Mouse (Mus musculus) ES-CJ7 (cell line): ENCODE measurements around the gene Zfp39.

Experiments
- DNase-seq: peaks from one replicate; pipeline ENCODE4 v3.0.0; 2011; ENCODE audit warnings: low read depth, low spot score

The Zfp39 gene

DNA sequence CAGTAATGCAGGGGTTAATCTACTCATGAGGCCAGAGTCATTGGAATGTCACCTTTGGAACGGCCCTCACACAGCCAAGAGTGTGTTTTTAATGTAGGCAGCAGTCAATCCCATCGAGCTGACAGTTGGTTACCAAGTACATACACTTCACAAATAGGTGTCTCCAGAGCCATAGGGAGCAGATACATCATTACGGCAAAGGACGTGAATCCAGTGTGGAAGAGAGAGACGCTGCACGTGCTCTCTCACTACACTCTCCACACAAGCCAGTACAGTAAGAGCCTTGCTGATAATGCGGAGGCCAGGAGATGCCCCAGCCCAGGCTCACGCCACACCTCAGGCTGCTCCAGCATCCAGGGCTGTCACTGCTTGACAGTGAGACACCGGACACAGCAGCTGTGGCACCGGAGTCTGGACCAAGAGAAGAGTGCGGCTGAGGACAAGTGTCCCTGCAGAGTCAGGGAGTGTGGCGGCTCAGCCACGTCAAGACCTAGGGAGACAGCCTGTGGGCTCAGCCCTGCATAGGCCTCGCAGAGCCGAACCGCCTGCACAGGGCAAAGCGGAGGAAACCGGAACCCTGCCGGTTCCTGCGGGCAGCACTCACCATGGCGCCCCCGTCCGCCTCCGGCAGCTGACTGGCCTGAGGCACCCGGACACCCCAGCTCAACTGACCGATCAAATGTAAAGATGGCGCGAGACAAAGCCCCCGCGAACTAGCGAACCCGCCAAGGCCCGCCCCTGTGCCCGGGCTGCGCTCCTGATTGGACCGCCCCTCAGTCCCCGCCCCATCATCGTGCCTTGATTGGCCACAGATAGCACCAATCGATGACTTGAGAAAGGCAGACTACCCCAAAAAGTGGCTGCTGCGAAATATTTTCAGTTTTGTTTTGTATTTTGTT, at the start of gene Zfp39:
Gene Zfp39, minus strand, starts transcription at position 715 of the 899 bp plus-strand sequence.
- peak; percentile 91 for DNase-seq

DNA sequence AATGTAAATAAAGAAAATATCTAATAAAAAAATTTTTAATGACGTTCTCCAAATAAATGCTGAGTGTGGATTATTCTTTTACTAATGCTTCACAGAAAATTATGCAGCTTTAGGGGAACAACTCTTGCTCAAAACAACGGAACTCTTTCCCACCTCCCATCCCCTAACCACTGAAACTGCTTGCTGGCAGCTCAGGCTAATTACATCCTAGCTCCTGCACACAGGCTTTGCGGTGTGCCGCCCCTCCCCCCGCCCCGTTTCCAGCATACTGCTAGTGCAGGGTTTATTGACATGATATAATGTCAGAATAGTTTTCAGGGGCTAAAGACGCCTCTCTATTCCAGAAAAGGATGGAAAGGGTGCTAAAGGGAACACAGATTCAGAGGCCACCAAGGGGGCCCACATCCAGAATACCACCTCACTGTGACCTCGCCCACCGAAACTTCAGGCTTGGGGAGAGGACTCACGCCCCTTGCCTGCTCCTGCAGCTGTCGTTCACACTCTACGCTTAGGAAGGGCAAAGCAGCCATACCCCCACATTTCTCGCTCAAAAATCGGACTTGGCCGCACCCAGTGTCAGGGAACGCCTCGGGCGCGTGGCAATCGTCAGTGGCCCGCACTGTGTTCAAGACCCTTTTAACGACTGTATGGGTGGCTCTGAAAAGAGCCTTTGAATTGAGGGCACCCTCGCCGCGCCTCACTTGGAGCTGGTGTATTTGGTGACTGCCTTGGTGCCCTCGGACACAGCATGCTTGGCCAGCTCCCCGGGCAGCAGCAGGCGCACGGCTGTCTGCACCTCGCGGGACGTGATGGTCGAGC, 49.5 kb upstream of the Zfp39 start:
- peak; percentile 38 for DNase-seq

DNA sequence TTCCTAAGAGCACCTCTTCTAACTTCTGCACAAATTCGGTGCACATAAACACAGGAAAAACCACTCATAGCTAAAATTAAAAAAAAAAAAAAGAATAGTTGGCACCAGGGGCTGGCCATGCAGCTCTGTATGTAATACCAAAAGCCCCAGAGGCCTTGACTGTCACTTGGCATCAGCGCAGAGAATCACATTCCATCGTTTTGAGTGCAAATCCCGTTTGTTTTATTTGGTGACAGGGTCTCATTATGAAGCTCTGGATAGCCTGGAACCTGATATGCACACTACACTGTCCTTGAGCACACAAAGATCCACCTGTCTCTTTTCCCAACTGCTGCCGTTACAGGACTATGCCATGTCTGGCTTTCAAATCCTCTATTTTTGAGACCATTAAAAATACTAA, 47.2 kb upstream of the Zfp39 start:
- DNase-seq: no peak

DNA sequence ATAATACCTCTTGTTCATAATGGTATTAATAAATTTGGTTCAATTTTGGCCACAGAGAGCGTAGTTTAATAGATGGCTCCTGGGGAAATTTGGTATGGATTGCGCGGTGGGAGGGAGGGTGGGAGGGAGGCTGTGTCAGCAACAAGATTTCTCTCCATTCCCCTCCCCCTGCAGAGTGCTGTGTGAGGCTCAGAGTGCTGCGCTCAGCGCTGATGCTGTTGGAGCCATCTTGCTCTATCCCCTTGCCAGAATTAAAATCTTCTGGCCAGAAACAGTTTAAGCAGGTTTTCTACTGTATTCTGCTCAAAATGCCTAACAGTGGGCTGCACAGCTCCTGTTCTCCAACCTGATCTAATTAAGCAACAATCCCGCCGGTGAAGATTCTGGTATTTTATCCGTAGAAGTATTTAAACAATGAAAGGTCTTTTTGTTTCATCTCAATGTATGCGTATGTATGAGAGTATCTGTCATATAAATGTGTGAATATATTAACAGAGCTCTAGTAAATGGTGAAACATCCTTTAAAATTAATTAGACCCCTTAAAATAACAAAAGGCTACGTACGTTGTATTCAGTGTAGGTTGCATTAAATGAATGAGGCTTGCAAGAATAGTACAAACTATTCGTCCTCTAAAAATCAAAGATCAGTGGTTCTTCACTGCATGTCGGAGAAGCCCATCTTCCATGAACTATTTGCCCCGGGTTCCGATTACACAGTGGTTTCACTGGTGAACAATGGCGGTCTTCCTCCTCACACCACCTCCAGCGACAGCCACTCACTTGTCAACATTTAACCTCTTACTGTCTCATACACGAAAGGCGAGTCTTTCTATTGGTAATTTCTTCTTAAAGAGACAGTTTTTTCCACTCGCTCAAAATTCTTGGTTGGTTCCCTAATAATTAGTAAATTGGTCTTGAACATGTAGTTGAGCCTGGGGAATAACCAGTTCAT, 45.7 kb upstream of the Zfp39 start:
- DNase-seq: peak; percentile 69

DNA sequence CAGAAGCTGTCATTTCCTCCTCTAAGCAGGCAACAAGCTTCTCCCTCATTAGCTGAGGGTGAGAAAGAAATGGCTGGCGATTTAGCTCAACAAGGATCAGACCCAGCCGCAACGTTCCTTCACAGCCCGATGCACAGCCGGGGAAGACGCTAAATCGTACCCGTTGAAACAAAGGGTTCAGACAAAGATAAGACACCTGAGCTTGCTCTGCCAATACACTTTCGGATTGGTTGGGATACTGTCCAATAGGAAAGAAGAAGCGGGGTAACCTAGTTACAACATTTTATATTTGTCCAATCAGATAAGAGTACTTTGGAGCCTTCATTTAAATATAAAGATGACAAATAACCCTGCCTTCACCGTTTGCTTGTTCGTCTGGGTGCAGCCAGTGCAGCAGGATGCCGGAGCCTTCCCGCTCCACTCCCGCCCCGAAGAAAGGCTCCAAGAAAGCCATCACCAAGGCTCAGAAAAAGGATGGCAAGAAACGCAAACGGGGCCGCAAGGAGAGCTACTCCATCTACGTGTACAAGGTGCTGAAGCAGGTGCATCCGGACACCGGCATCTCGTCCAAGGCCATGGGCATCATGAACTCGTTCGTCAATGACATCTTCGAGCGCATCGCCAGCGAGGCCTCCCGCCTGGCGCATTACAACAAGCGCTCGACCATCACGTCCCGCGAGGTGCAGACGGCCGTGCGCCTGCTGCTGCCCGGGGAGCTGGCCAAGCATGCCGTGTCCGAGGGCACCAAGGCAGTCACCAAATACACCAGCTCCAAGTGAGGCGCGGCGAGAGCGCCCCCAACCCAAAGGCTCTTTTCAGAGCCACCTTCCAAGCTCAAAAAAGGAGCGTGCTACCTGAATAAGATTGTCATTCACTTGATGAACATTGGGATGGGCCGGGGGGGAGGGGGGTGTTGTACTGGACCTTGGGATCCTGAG, 44.8 kb upstream of the Zfp39 start, which contains the start of gene Hist3h2ba:
Gene Hist3h2ba, plus strand, starts transcription at position 379 of the 938 bp plus-strand sequence.
- peak; percentile 96 for DNase-seq

DNA sequence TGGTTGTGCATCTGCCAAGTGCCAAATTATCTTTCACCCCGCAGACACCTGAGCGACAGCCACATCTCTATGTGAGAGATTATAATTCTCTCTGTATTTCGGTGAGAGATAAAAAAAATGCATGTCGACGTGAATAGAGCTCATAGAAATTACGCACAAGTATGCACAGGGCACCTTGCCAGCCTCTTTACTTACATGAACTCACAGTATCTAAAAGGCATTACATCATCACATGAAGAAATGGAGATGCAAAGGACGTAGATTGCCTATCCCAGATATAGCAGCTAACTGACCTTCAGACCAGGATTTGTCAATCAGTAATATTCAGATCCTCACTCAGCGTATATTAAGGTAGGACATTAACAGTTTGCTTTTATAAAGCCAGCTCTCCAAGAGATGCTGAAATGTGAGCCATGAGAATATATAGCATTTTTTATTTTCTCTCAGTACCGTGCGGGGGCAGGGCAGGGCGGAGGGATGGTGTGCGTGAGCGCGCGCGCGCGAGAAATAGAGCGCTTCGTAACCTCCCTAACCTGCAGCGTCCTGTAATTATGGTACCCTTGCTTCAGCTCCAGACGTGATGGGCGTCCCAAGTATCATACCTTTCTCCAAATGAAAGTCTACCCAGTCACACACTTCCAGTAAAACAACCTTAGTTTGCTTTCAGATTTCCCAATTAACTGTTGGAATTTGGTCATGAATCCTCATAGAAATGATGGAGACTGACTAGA, 43.9 kb upstream of the Zfp39 start:
- no peak for DNase-seq

DNA sequence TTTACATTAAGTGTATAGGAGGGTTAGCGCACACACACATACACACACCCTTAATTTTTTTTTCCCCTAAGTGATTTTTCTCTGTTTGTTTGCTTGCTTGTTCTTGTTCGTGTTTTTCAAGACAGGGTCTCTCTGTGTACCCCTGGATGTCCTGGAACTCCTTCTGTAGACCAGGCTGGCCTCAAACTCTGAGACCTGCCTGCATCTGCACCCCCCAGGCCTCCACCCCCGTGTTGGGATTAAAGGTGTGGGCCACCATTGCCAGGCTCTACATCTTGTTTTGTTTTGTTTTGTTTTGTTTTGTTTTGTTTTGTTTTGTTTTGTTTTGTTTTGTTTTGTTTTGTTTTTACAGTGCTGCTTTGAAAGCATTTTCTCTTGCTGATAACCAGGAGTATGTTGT, 43.3 kb upstream of the Zfp39 start:
- DNase-seq: no peak

DNA sequence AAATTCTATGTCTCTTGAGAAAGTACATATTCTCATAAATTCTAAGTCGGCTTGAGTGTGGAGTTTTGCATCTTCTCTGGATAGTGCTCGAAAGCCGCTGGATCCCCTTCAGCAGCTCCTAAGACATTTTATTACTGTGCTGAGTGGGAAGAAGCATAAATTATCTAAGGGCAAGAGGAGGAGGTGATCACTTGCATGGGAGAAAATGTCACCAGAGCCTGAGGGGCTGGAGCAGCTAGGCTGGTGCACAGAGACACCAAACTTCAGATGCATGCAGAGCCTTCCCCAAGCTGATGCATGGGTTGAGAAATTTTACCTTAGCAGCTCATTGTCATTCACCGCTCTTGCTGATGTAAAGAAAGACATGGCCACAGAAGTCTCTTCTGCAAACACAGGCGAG, 40.1 kb upstream of the Zfp39 start:
- DNase-seq: no peak

DNA sequence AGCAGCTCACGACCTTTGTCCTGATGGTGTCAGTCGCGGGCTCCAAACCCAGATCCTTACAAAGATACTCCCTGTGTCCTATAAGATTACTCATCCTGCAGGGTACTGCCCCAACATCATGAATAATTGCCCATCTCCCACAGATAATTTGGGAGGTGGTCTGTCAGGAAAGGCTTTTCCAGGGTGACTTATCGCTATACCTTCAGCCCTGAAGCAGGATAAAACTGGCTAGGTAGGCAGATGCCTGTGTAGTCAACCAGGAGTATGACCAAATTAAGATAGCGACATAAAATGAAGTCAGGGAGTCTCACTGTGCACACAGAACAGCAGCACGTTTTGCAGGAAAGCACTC, 35.0 kb upstream of the Zfp39 start:
- no peak for DNase-seq

DNA sequence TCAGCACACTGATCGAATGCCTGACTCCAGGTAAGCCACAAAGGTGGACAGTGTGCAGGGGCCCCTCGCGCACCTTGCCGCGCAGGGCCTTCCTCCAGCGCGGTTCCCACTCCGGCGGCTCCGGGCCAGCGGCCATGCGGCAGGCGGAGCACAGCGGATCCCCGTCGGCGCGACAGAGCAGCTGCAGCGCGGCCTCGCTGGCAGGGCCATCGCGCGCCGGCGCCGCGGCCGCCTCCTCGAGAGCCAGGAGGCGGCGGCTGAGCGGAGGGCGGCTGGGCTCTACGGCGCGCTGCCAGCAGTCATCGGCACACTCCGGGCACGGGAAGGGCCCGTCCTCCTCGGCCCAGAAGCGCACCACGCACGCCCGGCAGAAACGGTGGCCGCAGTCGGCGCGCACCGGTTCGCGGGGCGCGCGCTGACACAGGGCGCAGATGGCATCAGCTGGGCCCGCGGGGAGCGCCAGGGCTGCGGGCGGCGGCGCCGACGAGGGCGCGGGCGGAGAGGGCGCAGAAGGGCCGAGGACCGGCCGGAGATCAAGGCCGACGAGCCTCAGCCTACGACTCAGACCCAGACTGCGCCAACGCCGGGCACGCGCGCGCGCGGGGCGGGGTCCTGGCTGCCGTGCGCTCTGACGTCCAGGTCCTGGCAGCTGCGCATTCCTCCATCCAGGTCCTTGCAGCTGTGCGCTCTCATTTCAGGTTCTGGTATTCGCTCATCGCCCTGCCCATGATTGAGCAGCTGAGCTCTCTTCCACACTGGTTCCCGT, 34.5 kb upstream of the Zfp39 start, which contains the start of gene Rnf187:
Gene Rnf187, minus strand, starts transcription at position 595 of the 766 bp plus-strand sequence.
- DNase-seq: peak; percentile 97

DNA sequence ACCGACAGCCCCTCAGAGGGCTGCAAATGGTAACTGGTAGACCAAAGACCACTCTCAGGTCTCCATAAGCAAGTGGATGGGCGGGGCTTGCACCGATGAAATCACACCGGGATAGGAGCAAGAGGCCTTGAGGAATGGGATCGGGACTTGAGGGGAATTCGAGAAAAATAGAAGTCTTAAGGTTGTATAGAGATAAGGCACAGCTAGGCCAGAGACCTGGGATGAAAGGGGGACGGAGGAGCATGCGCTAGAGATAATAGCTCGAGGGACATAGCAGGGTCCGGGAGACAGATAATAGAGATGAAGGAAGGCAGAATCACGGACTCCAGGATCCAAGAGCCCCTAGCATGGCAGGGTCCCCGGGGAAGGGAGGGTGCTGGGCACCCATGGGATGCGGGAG, 33.9 kb upstream of the Zfp39 start:
- peak; percentile 35 for DNase-seq

DNA sequence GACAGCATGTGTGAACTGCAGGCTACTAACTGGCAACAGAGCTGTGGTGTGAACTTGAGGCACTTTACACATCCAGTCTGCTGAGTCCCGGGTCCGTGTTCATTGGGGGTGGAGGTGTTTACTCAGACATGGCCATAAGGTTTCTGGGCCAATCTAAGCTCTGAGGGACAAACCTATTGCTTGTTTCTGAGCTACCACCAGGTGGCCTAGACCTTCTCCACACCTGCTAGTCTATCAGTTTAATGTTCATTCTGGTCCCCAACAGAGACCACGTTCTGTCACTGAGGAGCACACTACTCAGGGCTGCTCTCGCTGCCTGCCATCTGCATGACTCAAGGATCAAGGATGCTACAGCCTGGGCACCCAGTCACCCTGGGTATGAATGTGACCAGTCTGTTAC, 27.6 kb upstream of the Zfp39 start:
- no peak for DNase-seq

DNA sequence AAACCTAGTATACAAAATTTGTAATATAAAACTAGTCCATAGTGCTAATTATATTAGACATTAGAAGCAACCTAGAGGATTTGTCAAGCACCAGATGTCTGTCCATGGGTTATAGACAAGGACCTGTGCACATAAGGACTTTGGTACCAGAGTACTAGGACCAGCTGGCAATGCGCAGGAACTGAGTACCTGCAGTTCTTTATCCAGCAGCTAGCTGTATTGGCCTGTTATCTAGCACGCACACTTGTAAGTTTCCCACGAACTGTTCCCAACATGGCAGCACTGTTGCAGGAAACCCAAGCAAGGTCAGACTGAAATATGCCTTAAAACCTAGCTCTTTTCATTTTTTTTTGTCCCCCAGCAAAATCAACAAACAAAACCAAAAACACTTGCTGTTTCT, 26.2 kb upstream of the Zfp39 start:
- DNase-seq: no peak

DNA sequence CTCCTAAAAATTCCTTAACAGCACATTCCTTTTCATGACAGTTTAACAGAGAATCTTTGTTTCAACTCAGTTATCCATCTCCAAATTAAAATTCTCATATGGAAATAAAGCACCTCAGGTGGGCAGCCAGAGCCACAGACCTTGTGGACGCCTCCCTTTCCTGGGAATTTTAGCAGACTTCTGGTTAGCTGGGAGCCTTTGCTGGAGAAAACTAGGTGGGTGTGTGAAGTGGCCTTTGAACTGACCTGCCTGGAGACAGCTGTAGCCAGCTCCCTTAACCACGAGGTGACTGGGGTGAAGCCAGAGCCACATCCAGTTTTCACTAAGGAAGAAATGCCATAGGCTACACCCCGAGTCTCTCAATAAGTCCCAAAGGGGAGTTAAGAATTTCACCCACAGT, 25.6 kb upstream of the Zfp39 start:
- no peak for DNase-seq

DNA sequence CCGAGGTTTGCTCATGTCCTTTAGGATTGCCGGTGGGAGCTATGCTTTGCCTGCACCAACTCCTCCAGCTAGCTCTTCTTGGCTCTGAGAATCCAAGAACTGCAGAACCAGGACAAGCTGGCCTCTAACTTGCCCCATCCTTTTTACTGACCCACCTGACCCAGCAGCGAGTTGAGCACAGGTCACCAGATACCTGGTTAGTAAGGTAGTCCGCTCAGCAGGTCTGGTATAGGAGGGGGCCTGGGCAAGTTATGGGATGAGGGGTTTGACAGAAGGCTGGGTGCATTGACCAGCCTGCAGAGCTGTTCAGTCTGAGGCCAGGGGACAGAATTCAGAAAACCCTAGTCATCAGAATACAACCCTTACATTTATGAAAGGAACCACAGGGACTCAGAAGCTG, 25.0 kb upstream of the Zfp39 start:
- no peak for DNase-seq

DNA sequence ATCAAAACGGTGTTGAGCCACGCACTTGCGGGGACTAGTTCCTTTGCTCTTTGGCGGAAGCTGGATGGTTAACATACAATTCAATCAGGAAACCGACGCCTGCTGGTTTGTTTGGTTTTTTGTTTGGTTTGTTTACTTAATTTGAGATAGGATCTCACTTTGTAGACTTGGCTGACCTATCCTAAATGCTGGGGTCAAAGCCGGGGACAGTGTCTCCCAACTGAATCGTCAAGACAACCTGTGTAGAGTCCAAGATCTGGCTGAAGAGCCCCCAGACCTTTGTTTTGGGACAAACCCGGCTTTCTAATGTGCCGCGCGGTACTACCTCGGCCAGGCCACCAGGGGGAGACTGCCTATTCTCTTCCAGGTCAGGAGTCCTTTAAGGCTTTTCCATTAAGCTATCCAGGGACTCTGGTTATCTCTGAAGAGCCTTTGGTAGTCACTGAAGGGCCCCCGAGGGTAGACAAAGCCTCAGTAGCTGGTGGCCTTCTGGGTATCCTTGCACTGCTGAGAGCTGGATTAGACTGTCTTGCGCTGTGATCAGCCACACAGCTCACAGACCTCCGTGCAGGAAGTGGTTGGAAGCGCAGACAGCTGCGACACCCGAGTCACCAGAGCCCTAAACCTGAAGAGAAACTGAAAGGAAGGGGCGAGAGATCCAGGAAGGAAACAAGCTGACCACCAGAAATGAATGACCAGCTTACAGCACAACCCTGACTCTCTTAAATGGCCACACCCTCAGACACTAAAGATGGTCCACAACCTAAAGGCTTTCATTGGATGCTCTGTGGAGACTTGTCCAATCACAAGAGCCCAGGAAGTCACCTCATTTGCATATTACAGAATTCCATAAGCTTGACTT, 24.0 kb upstream of the Zfp39 start:
- peak; percentile 43 for DNase-seq

DNA sequence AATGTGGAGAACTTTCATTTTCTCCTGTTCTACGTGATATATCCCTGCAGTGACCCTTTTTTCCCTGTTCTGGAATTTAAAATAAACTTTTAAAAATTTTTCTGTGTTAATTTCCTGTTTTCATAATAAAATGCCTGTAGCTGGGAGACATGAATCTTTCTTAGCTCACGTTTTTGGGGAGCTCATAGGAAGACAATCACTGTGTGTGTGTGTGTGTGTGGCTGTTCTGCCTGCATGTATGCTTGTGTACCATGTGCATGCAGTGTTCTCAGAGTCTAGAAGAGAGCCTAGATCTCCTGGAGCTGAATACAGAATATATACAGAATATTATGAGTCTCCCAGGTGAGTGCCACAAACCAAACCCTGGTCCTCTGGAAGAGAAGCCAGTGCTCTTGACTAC, 23.0 kb upstream of the Zfp39 start:
- DNase-seq: no peak

DNA sequence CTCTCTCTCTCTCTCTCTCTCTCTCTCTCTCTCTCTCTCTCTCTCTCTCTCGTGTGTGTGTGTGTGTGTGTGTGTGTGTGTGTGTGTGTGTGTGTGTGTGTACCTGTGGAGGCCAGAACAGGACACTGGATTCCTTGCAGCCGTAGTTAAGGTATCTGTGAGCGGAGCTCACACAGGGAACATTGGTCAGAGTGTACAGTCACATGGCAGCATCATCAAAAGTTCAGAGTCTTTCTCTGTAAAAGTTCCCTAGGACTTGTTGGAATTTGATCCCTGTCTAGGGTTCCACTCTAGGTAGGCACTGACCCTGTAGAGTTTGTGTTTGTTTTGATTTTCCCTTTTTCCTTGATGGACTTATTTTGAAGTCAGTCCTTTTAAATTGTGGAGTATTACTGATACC, 22.6 kb upstream of the Zfp39 start:
- DNase-seq: no peak
